Mouse (Mus musculus) kidney, embryonic 15.5 days (tissue): ENCODE measurements around the gene Tmem101. TPM values are rescaled to one million over a fixed set of nuclear protein-coding genes. Genes with fewer than 3 reads are reported as not detected.

Source experiments
- ATAC-seq: fragments of 200-750 bp; cut with Nextera tagmentation; replicated peaks from 2 replicates; pipeline ENCODE4 v1.8.0; 2017; ENCODE audit warnings: moderate TSS enrichment; ENCODE audit not compliant: low FRiP score
- H3K27ac ChIP-seq: fragments of 300-500 bp; sonication (generic); 2 replicates; pipeline ENCODE4 v1.5.1; 2015; ENCODE audit warnings: mild to moderate bottlenecking, inconsistent platforms
- H3K27me3 ChIP-seq: fragments of 300-500 bp; sonication (generic); 2 replicates; pipeline ENCODE4 v1.6.1; 2015; ENCODE audit warnings: inconsistent platforms
- H3K36me3 ChIP-seq: fragments of 300-500 bp; sonication (generic); 2 replicates; pipeline ENCODE4 v1.6.1; 2015; ENCODE audit warnings: inconsistent platforms
- H3K4me1 ChIP-seq: fragments of 300-500 bp; sonication (generic); 2 replicates; pipeline ENCODE4 v1.6.1; 2015; ENCODE audit warnings: inconsistent platforms
- H3K4me2 ChIP-seq: fragments of 300-500 bp; sonication (generic); 2 replicates; pipeline ENCODE4 v1.6.1; 2015; ENCODE audit warnings: moderate library complexity, mild to moderate bottlenecking, inconsistent platforms
- H3K4me3 ChIP-seq: fragments of 300-500 bp; sonication (generic); replicated peaks from 2 replicates; pipeline ENCODE4 v1.5.1; 2015; ENCODE audit warnings: mild to moderate bottlenecking, inconsistent platforms
- H3K9ac ChIP-seq: fragments of 300-500 bp; sonication (generic); 2 replicates; pipeline ENCODE4 v1.6.1; 2015; ENCODE audit warnings: mild to moderate bottlenecking, inconsistent platforms
- H3K9me3 ChIP-seq: fragments of 300-500 bp; sonication (generic); replicated peaks from 2 replicates; pipeline ENCODE4 v1.6.1; 2016; ENCODE audit warnings: inconsistent platforms
- WGBS: fragments of 180-500 bp; shearing (Covaris S2); methylation state at CpG from one replicate; pipeline ENCODE4 v1.1.7; 2015; ENCODE audit warnings: mixed read lengths; 5-methylcytosine and 5-hydroxymethylcytosine counted together
- polyA plus RNA-seq: library from polyadenylated mRNA; unstranded; fragments of >200 nt; fragmentation: Nextera tagmentation; extraction: Ambion mirVana; gene quantifications from 2 replicates; pipeline ENCODE4 v1.2.1, GENCODE M21; 2015

Gene Tmem101
- polyA plus RNA-seq, 1 experiment from 2014 or later, result 35.3 TPM

DNA sequence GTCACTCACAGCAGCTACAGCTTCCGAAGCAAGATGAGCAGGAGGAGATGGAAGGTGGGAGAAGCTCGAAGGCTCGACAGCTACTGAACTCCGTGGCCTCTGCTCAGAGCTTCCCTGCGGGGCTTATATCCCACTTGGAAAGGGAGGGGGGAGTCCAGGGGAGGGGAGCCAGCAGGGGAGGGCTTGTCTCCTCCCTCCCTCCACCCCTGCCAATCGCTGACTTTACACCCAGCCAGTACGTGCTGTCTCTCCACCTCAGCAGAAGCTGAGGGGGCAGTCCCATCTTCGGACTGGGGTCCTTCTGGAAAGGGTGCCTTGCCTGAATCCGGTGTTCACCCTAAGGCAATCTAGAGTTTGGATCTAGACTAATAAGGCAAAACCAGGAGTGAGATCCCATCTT, 48.5 kb downstream of the Tmem101 start, which contains the start of gene Pyy:
Pyy (minus strand) TSS at position 101 of the 400 bp plus-strand sequence.
- 9% methylated on average over 9 of the region's 9 CpGs for WGBS
- no peak for ATAC-seq
- H3K27me3 ChIP-seq, result peaks cover 74% of the 10 kb centered on the region
- H3K9me3 ChIP-seq, result no peaks in the 10 kb centered on the region
- peak within 1 kb of the TSS; percentile 47 for H3K4me2 ChIP-seq
- H3K9ac ChIP-seq, result no peak within 1 kb of the TSS
- peak within 1 kb of the TSS; percentile 23 for H3K4me3 ChIP-seq
- H3K27ac ChIP-seq, result no peak within 1 kb of the TSS
- H3K4me1 ChIP-seq, result peaks cover 10% of the 10 kb centered on the region; the same call in 1 of the 2 replicates
- no peaks in the 10 kb centered on the region for H3K36me3 ChIP-seq

DNA sequence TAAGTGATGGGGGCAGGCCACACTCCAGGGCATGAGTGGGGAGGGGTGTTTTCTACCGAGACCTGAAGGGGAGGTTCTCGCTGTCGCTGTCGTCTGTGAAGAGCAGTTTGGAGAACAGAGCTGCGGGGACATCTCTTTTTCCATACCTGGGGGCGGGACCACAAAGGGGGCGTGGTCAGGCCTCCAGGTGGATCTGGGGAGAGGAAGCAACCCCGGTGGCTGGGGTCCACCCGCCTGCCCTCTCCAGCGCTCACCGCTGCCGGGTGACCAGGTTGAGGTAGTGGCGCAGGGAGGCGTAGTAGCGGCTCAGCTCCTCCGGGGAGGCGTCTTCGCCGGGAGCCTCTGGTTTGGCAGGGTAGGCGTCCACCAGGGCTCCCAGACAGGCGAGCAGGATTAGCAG, 49.3 kb downstream of the Tmem101 start:
- Histone ChIP-seq H3K4me2 (peak overlapping the region; percentile 47), H3K9me3 (no peaks in the 10 kb centered on the region), H3K36me3 (no peaks in the 10 kb centered on the region), H3K27ac (no peak overlapping the region), H3K27me3 (peaks cover 75% of the 10 kb centered on the region), H3K4me1 (peaks cover 16% of the 10 kb centered on the region), H3K9ac (no peak overlapping the region), H3K4me3 (peak overlapping the region; percentile 23)
- ATAC-seq, result no peak
- WGBS, result under 1% methylated on average over 21 of the region's 21 CpGs

Other genes starting within 250 kb of the Tmem101 start
- gene Sost, start 189.4 kb downstream of the Tmem101 start, polyA plus RNA-seq, result 0.83 and 1.4 TPM in 2 replicates
- not detected in 2 replicates for gene Cfap97d1, start 172.1 kb downstream of the Tmem101 start, polyA plus RNA-seq
- 32.8 and 33.8 TPM in 2 replicates for gene Dusp3, start 169.4 kb downstream of the Tmem101 start, polyA plus RNA-seq
- 7.8 and 11.0 TPM in 2 replicates for gene Mpp3, start 127.9 kb downstream of the Tmem101 start, polyA plus RNA-seq
- 0.82 and 1.1 TPM in 2 replicates for gene Cd300lg, start 114.9 kb downstream of the Tmem101 start, polyA plus RNA-seq
- gene Mpp2, start 67.9 kb downstream of the Tmem101 start, polyA plus RNA-seq, result 14.0 and 14.2 TPM in 2 replicates
- not detected in 2 replicates for gene Ppy, start 55.1 kb downstream of the Tmem101 start, polyA plus RNA-seq
- gene Pyy, start 48.6 kb downstream of the Tmem101 start, polyA plus RNA-seq, result 3.6 TPM in 1 of 2 replicates, not detected in the other
- gene Nags, start 10.9 kb downstream of the Tmem101 start, polyA plus RNA-seq, result 0.19 and 0.33 TPM in 2 replicates
- 122 and 135 TPM in 2 replicates for gene Lsm12, start 28.9 kb upstream of the Tmem101 start, polyA plus RNA-seq
- 39.7 and 43.4 TPM in 2 replicates for gene G6pc3, start 33.2 kb upstream of the Tmem101 start, polyA plus RNA-seq
- gene Hdac5, start 73.8 kb upstream of the Tmem101 start, polyA plus RNA-seq, result 47.4 and 48.4 TPM in 2 replicates
- 18.1 and 22.2 TPM in 2 replicates for gene BC030867, start 92.5 kb upstream of the Tmem101 start, polyA plus RNA-seq
- gene Asb16, start 112.3 kb upstream of the Tmem101 start, polyA plus RNA-seq, result 0.10 and 0.13 TPM in 2 replicates
- gene Tmub2, start 128.5 kb upstream of the Tmem101 start, polyA plus RNA-seq, result 48.9 and 57.9 TPM in 2 replicates
- gene Atxn7l3, start 140.2 kb upstream of the Tmem101 start, polyA plus RNA-seq, result 12.3 and 14.0 TPM in 2 replicates
- gene Ubtf, start 163.3 kb upstream of the Tmem101 start, polyA plus RNA-seq, result 95.3 and 100 TPM in 2 replicates
- 12.8 and 20.2 TPM in 2 replicates for gene Slc4a1, start 209.8 kb upstream of the Tmem101 start, polyA plus RNA-seq
- 2.5 and 4.9 TPM in 2 replicates for gene Rundc3a, start 237.0 kb upstream of the Tmem101 start, polyA plus RNA-seq